8 mouse cellular contexts compared by ENCODE assay signal in the genomic region with DNA sequence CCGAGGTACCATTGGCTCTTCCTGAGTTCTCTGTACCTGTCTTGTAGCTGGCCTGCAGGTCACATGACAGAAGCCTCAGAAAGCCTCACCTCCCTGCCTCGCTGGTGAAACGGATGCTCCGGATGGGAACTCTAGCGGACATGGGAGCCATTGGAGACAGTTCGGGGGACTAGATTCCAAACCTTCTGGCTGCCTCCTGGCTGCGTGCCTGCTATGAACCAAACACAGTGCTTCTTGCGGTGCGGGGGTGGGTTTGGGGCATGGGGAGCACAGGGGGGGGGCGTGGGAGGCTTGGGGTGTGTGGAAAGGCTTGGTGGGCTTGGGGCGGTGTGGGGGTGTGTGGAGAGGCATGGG.
DNase-seq lines count a peak whose midpoint lies in the region; ATAC-seq lines count a peak whose summit lies in the region.

No protein-coding gene starts in this region.

- H3K9me3 ChIP-seq in heart, embryonic 10.5 days = no peaks in the 10 kb centered on the region
- H3K9me3 ChIP-seq in heart, embryonic 16.5 days (replicated peaks; ENCODE audit: control insufficient read depth, low read length) = peaks cover 7% of the 10 kb centered on the region; the same call in 1 of the 2 replicates
- no peaks in the 10 kb centered on the region for H3K9me3 ChIP-seq in limb, embryonic 15.5 days

- intact Hi-C loops in heart, postnatal 25 days (cut with DNase I) = loop anchor here (2.0 kb wide), 1 partner anchor 13 kb away; no protein-coding TSS in a partner anchor
- intact Hi-C loops in left cerebral cortex, postnatal 25 days (cut with DNase I) = loop anchor here (5.0 kb wide), 3 partner anchors 62 to 88 kb away; no protein-coding TSS in a partner anchor

- 0 out of 2 replicates have a peak overlapping the region, but pooled peaks have one; percentile 40 for H3K9ac ChIP-seq in heart, embryonic 16.5 days (ENCODE audit: low read length)
- no peak overlapping the region for H3K9ac ChIP-seq in limb, embryonic 15.5 days

- H3K36me3 ChIP-seq in heart, embryonic 10.5 days = no peaks in the 10 kb centered on the region
- no peaks in the 10 kb centered on the region for H3K36me3 ChIP-seq in heart, embryonic 16.5 days (ENCODE audit: control insufficient read depth, insufficient read depth)
- no peaks in the 10 kb centered on the region for H3K36me3 ChIP-seq in limb, embryonic 15.5 days

- H3K4me2 ChIP-seq in heart, embryonic 16.5 days (ENCODE audit: low read depth, low read length) = peak overlapping the region; percentile 4; the same call in 1 of the 2 replicates
- peak overlapping the region; percentile 17; the same call in 1 of the 2 replicates for H3K4me2 ChIP-seq in limb, embryonic 15.5 days

- H3K27ac ChIP-seq in heart, embryonic 10.5 days = peak overlapping the region; percentile 73
- H3K27ac ChIP-seq in heart, embryonic 16.5 days (ENCODE audit: low read length) = peak overlapping the region; percentile 64
- peak overlapping the region; percentile 72 for H3K27ac ChIP-seq in limb, embryonic 15.5 days

- DNase-seq in heart, embryonic 10.5 days (ENCODE audit: low spot score) = no peak
- DNase-seq in heart, postnatal 25 days (ENCODE audit: low spot score) = no peak
- DNase-seq in cerebellum, adult 11 months = peak; percentile 58
- DNase-seq in left cerebral cortex, postnatal 25 days (ENCODE audit: low spot score in 2 of 2) = no peak
- DNase-seq in gastrocnemius, postnatal 25 days = no peak
- no peak for DNase-seq in adrenal gland, adult 8-10 months

- peaks cover 33% of the 10 kb centered on the region for H3K4me1 ChIP-seq in heart, embryonic 10.5 days
- peaks cover 33% of the 10 kb centered on the region for H3K4me1 ChIP-seq in heart, embryonic 16.5 days (ENCODE audit: control insufficient read depth, insufficient read depth, low read length)
- H3K4me1 ChIP-seq in limb, embryonic 15.5 days = peaks cover 29% of the 10 kb centered on the region

- no peak overlapping the region for H3K4me3 ChIP-seq in heart, embryonic 10.5 days
- no peak overlapping the region for H3K4me3 ChIP-seq in heart, embryonic 16.5 days (ENCODE audit: low read length)
- H3K4me3 ChIP-seq in limb, embryonic 15.5 days = no peak overlapping the region

- 69% methylated on average over 11 of the region's 11 CpGs for WGBS in heart, embryonic 10.5 days
- WGBS in heart, embryonic 16.5 days = 55% methylated on average over 11 of the region's 11 CpGs
- 43% methylated on average over 11 of the region's 11 CpGs for WGBS in limb, embryonic 15.5 days

- no peaks in the 10 kb centered on the region; the same call in 1 of the 2 replicates for H3K27me3 ChIP-seq in heart, embryonic 10.5 days (ENCODE audit: insufficient read depth, poor library complexity, severe bottlenecking)
- H3K27me3 ChIP-seq in heart, embryonic 16.5 days (ENCODE audit: control insufficient read depth, insufficient read depth, low read length) = no peaks in the 10 kb centered on the region
- H3K27me3 ChIP-seq in limb, embryonic 15.5 days = no peaks in the 10 kb centered on the region

- ATAC-seq in heart, embryonic 16.5 days (replicated peaks; ENCODE audit: extremely low read depth, insufficient read depth, low FRiP score) = no peak
- ATAC-seq in limb, embryonic 15.5 days (ENCODE audit: insufficient number of reproducible peaks, low FRiP score, low TSS enrichment, low read depth) = no peak
